Mouse (Mus musculus) limb, embryonic 14.5 days (tissue): ENCODE results near the gene Pcsk2. TPM values are rescaled to one million over a fixed set of nuclear protein-coding genes. Genes with fewer than 3 reads are reported as not detected.
A peak's percentile ranks its signal among the peaks of the same experiment; 100 is the strongest.

ENCODE experiments used
- ATAC-seq: fragments of 200-750 bp; cut with Nextera tagmentation; 2 replicates; pipeline ENCODE4 v1.8.0; 2017; ENCODE audit warnings: low read depth, moderate number of reproducible peaks, moderate TSS enrichment; ENCODE audit not compliant: low FRiP score
- DNase-seq: peaks from one replicate; pipeline ENCODE4 v3.0.0-alpha.2; 2015; ENCODE audit warnings: low spot score
- H3K27ac ChIP-seq: fragments of 300-500 bp; sonication (generic); replicated peaks from 2 replicates; pipeline ENCODE4 v1.5.1; 2014; ENCODE audit warnings: low read depth, mild to moderate bottlenecking, low read length, moderate library complexity, mixed read lengths
- H3K27me3 ChIP-seq: fragments of 300-500 bp; sonication (generic); 2 replicates; pipeline ENCODE4 v1.6.1; 2014; ENCODE audit warnings: low read length, mixed read lengths; ENCODE audit not compliant: control insufficient read depth, insufficient read depth
- H3K36me3 ChIP-seq: fragments of 300-500 bp; sonication (generic); 2 replicates; pipeline ENCODE4 v1.6.1; 2014; ENCODE audit warnings: mild to moderate bottlenecking, low read length, moderate library complexity, mixed read lengths; ENCODE audit not compliant: control insufficient read depth, insufficient read depth
- H3K4me1 ChIP-seq: fragments of 300-500 bp; sonication (generic); 2 replicates; pipeline ENCODE4 v1.6.1; 2014; ENCODE audit warnings: antibody characterized with exemption, low read length, mixed read lengths; ENCODE audit not compliant: control insufficient read depth, insufficient read depth
- H3K4me2 ChIP-seq: fragments of 300-500 bp; sonication (generic); replicated peaks from 2 replicates; pipeline ENCODE4 v1.6.1; 2014; ENCODE audit warnings: low read depth, mild to moderate bottlenecking, low read length, moderate library complexity; ENCODE audit not compliant: severe bottlenecking
- H3K4me3 ChIP-seq: fragments of 300-500 bp; sonication (generic); replicated peaks from 2 replicates; pipeline ENCODE4 v1.5.1; 2014; ENCODE audit warnings: low read length
- H3K9ac ChIP-seq: fragments of 300-500 bp; sonication (generic); 2 replicates; pipeline ENCODE4 v1.6.1; 2014; ENCODE audit warnings: mild to moderate bottlenecking, low read depth, low read length, moderate library complexity; ENCODE audit not compliant: severe bottlenecking
- H3K9me3 ChIP-seq: fragments of 300-500 bp; sonication (generic); 2 replicates; pipeline ENCODE4 v1.6.1; 2016; ENCODE audit warnings: low read length; ENCODE audit not compliant: control insufficient read depth
- POLR2A ChIP-seq: fragments of 200-500 bp; IDR thresholded peaks from 2 replicates; pipeline ENCODE4 v1.8.0; 2012; ENCODE audit warnings: inconsistent platforms, mild to moderate bottlenecking, moderate library complexity, borderline replicate concordance; ENCODE audit not compliant: insufficient read depth, insufficient read length; ENCODE audit errors: extremely low read depth
- WGBS: fragments of 180-500 bp; shearing (Covaris S2); extraction: QIAGEN DNeasy Blood & Tissue Kit; methylation state at CpG from one replicate; pipeline ENCODE4 v1.1.7; 2014; 5-methylcytosine and 5-hydroxymethylcytosine counted together
- polyA plus RNA-seq, 2 experiments: library from polyadenylated mRNA; depleted of rRNA in 1 of 2; stranded (reverse) in 1 of 2; unstranded in 1 of 2; fragments of >200 nt; fragmentation: Nextera tagmentation in 1 of 2; extraction: Ambion mirVana in 1 of 2; gene quantifications; 2 replicates each; pipeline versions ENCODE4 v1.2.1 to v1.2.3; 2012 to 2014

Gene Pcsk2
- polyA plus RNA-seq, 2 experiments: 1.0 to 1.2 TPM

GRCm38 (mm10) chr2:143546412-143547211 is 656 bp downstream of the Pcsk2 start:
- peaks cover 50% of the 10 kb centered on the region for H3K27me3 ChIP-seq
- H3K4me3 ChIP-seq: peak overlapping the region; percentile 46
- H3K36me3 ChIP-seq: no peaks in the 10 kb centered on the region
- peak; percentile 16 for DNase-seq
- H3K9ac ChIP-seq: no peak overlapping the region
- no peaks in the 10 kb centered on the region for H3K9me3 ChIP-seq
- under 1% methylated on average over 33 of the region's 33 CpGs for WGBS
- peak overlapping the region; percentile 73 for H3K4me2 ChIP-seq
- no peak for TF ChIP-seq POLR2A
- H3K4me1 ChIP-seq: peaks cover 4% of the 10 kb centered on the region; the same call in 1 of the 2 replicates
- no peak for ATAC-seq
- H3K27ac ChIP-seq: no peak overlapping the region

GRCm38 (mm10) chr2:143547251-143548090 is 1.5 kb downstream of the Pcsk2 start:
- H3K27ac ChIP-seq: no peak overlapping the region
- WGBS: 2% methylated on average over 32 of the region's 32 CpGs
- H3K9me3 ChIP-seq: no peaks in the 10 kb centered on the region
- no peak overlapping the region for H3K9ac ChIP-seq
- no peaks in the 10 kb centered on the region for H3K36me3 ChIP-seq
- no peak for TF ChIP-seq POLR2A
- 0 out of 2 replicates have a peak overlapping the region, but pooled peaks have one; percentile 73 for H3K4me2 ChIP-seq
- H3K4me1 ChIP-seq: peaks cover 4% of the 10 kb centered on the region; the same call in 1 of the 2 replicates
- ATAC-seq (no peak), DNase-seq (no peak)
- H3K4me3 ChIP-seq: no peak overlapping the region
- H3K27me3 ChIP-seq: peaks cover 50% of the 10 kb centered on the region

- Histone ChIP-seq H3K9me3 (no peaks in the 10 kb centered on the region), H3K4me2 (no peak overlapping the region), H3K4me3 (no peak overlapping the region), H3K27me3 (no peaks in the 10 kb centered on the region), H3K36me3 (no peaks in the 10 kb centered on the region), H3K27ac (no peak overlapping the region), H3K4me1 (no peaks in the 10 kb centered on the region), H3K9ac (no peak overlapping the region)
- WGBS: 69% methylated on average over 4 of the region's 4 CpGs
- DNase-seq: no peak
- no peak for TF ChIP-seq POLR2A
- ATAC-seq: no peak
Measured at GRCm38 (mm10) chr2:143560384-143560783, 14.4 kb downstream of the Pcsk2 start.

DNA sequence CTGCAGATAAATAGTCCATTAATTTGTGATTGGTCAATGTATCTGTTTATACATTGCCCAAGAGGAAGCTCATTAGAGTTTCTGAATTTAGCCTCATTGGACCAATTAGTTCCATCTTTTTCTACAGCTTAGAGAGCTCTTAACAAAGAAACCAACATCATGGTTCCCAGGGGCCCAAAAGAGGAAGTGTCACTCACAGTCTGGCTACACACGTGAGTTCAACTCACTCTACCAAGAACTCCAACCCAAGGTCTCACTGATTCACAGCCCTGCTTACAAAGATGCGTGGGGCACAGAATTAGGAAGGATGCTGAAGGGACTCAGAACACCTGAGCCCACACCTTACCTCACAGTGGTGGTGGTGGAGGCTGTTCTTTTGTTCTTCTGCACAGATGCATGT is 19.1 kb downstream of the Pcsk2 start:
- ATAC-seq: no peak
- Histone ChIP-seq H3K4me2 (no peak overlapping the region), H3K27me3 (no peaks in the 10 kb centered on the region), H3K27ac (no peak overlapping the region), H3K4me1 (no peaks in the 10 kb centered on the region), H3K4me3 (no peak overlapping the region), H3K9ac (no peak overlapping the region), H3K9me3 (no peaks in the 10 kb centered on the region), H3K36me3 (no peaks in the 10 kb centered on the region)
- WGBS: 70% methylated on average over 2 of the region's 2 CpGs
- DNase-seq: no peak
- no peak for TF ChIP-seq POLR2A

- DNase-seq (no peak), ATAC-seq (no peak)
- no peaks in the 10 kb centered on the region for H3K4me1 ChIP-seq
- H3K27ac ChIP-seq: no peak overlapping the region
- H3K4me3 ChIP-seq: no peak overlapping the region
- H3K9ac ChIP-seq: no peak overlapping the region
- 91% methylated on average over 6 of the region's 6 CpGs for whole genome bisulfite sequencing
- H3K36me3 ChIP-seq: no peaks in the 10 kb centered on the region
- H3K27me3 ChIP-seq: no peaks in the 10 kb centered on the region
- TF ChIP-seq POLR2A: no peak
- no peak overlapping the region for H3K4me2 ChIP-seq
- H3K9me3 ChIP-seq: no peaks in the 10 kb centered on the region
Measured at GRCm38 (mm10) chr2:143565961-143566360, 20.0 kb downstream of the Pcsk2 start.
